12 mouse cellular contexts compared by ENCODE assay signal in the genomic region with DNA sequence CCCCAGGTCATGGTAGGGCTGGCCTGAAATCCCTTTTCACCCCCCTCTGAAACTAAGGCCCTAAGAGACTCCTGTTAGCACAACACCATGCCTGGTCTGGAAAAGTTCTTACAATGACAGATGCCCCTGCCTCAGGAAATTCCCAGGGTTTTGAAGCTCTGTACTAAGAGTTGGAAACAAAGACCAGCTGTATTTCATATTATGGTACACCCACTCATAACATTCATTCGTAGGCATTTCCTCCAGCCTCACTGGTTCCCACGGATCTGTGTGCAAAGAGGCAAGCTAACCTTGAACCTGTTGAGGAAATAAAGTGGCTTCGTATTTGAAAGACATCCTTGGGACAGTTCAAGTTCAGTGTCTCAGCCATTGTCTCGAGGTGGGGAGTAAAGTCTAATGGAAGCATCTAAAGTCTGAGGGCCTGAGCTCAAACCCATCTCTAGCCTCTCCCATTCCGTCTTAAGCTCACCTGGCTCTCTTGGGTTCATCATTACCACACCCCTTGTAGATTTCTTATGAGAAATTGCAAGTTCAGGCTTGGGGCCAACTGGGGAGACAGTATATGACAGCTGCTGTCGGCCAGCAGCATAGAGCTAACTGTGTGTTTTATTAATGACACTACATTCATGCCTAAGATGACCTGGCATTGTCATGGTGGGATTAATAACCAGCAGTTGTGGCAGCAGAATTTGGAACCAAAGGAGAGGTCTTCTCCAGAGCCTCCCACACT. TPM values are rescaled to one million over a fixed set of nuclear protein-coding genes. Genes with fewer than 3 reads are reported as not detected.
A peak's percentile ranks its signal among the peaks of the same experiment; 100 is the strongest.
DNase-seq lines count a peak whose midpoint lies in the region; ATAC-seq and TF ChIP-seq lines count a peak whose summit lies in the region.
"Had no signal": no experiment of that assay in that cellular context is flagged by ENCODE, and none has a peak within 500 bp of the region (broad histone marks: within the 10 kb centered on the region; RNA-seq: fewer than 3 reads in every experiment).

No protein-coding gene starts in this region.

- H3K4me3 ChIP-seq in intestine, embryonic 14.5 days (ENCODE audit: low read depth, low read length) = no peak overlapping the region
- no peak overlapping the region for H3K4me3 ChIP-seq in intestine, postnatal 0 days (ENCODE audit: low read depth, low read length)
- H3K4me3 ChIP-seq in lung, adult 2 months (replicated peaks; ENCODE audit: extremely low read depth, low read depth, low read length) = no peak overlapping the region
- no peak overlapping the region for H3K4me3 ChIP-seq in heart, embryonic 15.5 days
- H3K4me3 ChIP-seq in stomach, embryonic 16.5 days (replicated peaks; ENCODE audit: low read length) = no peak overlapping the region

- no peak overlapping the region for H3K4me2 ChIP-seq in intestine, embryonic 14.5 days (ENCODE audit: low read length)
- H3K4me2 ChIP-seq in intestine, postnatal 0 days (replicated peaks; ENCODE audit: low read depth) = no peak overlapping the region
- H3K4me2 ChIP-seq in heart, embryonic 15.5 days = no peak overlapping the region
- H3K4me2 ChIP-seq in stomach, embryonic 16.5 days (ENCODE audit: low read depth, low read length) = no peak overlapping the region

- H3K27ac ChIP-seq in intestine, embryonic 14.5 days (ENCODE audit: low read depth) = peak overlapping the region; percentile 73
- H3K27ac ChIP-seq in intestine, postnatal 0 days (ENCODE audit: low read depth, low read length) = no peak overlapping the region
- peak overlapping the region; percentile 72 for H3K27ac ChIP-seq in heart, embryonic 15.5 days
- peak overlapping the region; percentile 68 for H3K27ac ChIP-seq in stomach, embryonic 16.5 days (ENCODE audit: low read length)

- no peaks in the 10 kb centered on the region for H3K27me3 ChIP-seq in intestine, embryonic 14.5 days (replicated peaks; ENCODE audit: control insufficient read depth, insufficient read depth, low read length)
- no peaks in the 10 kb centered on the region for H3K27me3 ChIP-seq in intestine, postnatal 0 days (replicated peaks; ENCODE audit: control insufficient read depth, insufficient read depth, low read length)
- no peaks in the 10 kb centered on the region for H3K27me3 ChIP-seq in heart, embryonic 15.5 days
- H3K27me3 ChIP-seq in stomach, embryonic 16.5 days (ENCODE audit: control insufficient read depth, insufficient read depth, low read length) = no peaks in the 10 kb centered on the region

- no peak for TF ChIP-seq CTCF in intestine, postnatal 0 days (IDR thresholded peaks at IDR 0.05; ENCODE audit: low read depth)
- no peak for TF ChIP-seq CTCF in lung, adult 2 months (IDR thresholded peaks at IDR 0.05; ENCODE audit: insufficient read depth, low read length)

- H3K9ac ChIP-seq in intestine, embryonic 14.5 days (ENCODE audit: low read length) = no peak overlapping the region
- no peak overlapping the region for H3K9ac ChIP-seq in intestine, postnatal 0 days (ENCODE audit: low read depth, low read length)
- no peak overlapping the region for H3K9ac ChIP-seq in heart, embryonic 15.5 days
- H3K9ac ChIP-seq in stomach, embryonic 16.5 days (ENCODE audit: low read length) = no peak overlapping the region

- no peak for DNase-seq in intestine, embryonic 14.5 days (ENCODE audit: low spot score)
- peak; percentile 34 for DNase-seq in lung, postnatal 10 days
- DNase-seq in lung, adult 2 months = no peak
- no peak for DNase-seq in ovary, postnatal 36 days (ENCODE audit: low spot score)
- DNase-seq in thymus, postnatal 36 days = no peak
- DNase-seq: cerebellum, adult 2 months; embryo, embryonic 11 days; layer of hippocampus, postnatal 36 days had no signal

- no peaks in the 10 kb centered on the region for H3K9me3 ChIP-seq in intestine, embryonic 14.5 days (ENCODE audit: control insufficient read depth, low read length)
- no peaks in the 10 kb centered on the region for H3K9me3 ChIP-seq in intestine, postnatal 0 days (ENCODE audit: control insufficient read depth)
- no peaks in the 10 kb centered on the region for H3K9me3 ChIP-seq in heart, embryonic 15.5 days (replicated peaks)
- no peaks in the 10 kb centered on the region for H3K9me3 ChIP-seq in stomach, embryonic 16.5 days (replicated peaks; ENCODE audit: control insufficient read depth, low read length)

- ATAC-seq in intestine, embryonic 14.5 days (replicated peaks; ENCODE audit: low FRiP score, low TSS enrichment, low read depth) = no peak
- ATAC-seq in intestine, postnatal 0 days = no peak
- ATAC-seq in heart, embryonic 15.5 days (replicated peaks; ENCODE audit: insufficient number of reproducible peaks, insufficient read depth, low FRiP score, low read depth) = no peak
- ATAC-seq in stomach, embryonic 16.5 days (ENCODE audit: insufficient read depth, low FRiP score) = no peak
- ATAC-seq: forebrain, embryonic 14.5 days had no signal

- peaks cover 11% of the 10 kb centered on the region for H3K36me3 ChIP-seq in intestine, embryonic 14.5 days (ENCODE audit: control insufficient read depth, insufficient read depth, low read length)
- peaks cover 12% of the 10 kb centered on the region for H3K36me3 ChIP-seq in intestine, postnatal 0 days (ENCODE audit: control insufficient read depth, insufficient read depth)
- 0 out of 2 replicates have a peak, but pooled peaks cover 4% of the 10 kb centered on the region for H3K36me3 ChIP-seq in heart, embryonic 15.5 days
- H3K36me3 ChIP-seq in stomach, embryonic 16.5 days (ENCODE audit: control insufficient read depth, insufficient read depth, low read length) = no peaks in the 10 kb centered on the region

- WGBS in intestine, embryonic 14.5 days = 53% methylated on average over 6 of the region's 6 CpGs
- WGBS in intestine, postnatal 0 days = 63% methylated on average over 6 of the region's 6 CpGs
- WGBS in lung, adult 2 months = 45% methylated on average over 6 of the region's 6 CpGs
- 63% methylated on average over 6 of the region's 6 CpGs for WGBS in heart, embryonic 15.5 days
- WGBS in stomach, embryonic 16.5 days = 51% methylated on average over 6 of the region's 6 CpGs

- H3K4me1 ChIP-seq in intestine, embryonic 14.5 days (replicated peaks; ENCODE audit: control insufficient read depth, insufficient read depth, low read length) = peaks cover 20% of the 10 kb centered on the region
- peaks cover 10% of the 10 kb centered on the region; the same call in 1 of the 2 replicates for H3K4me1 ChIP-seq in intestine, postnatal 0 days (replicated peaks; ENCODE audit: control insufficient read depth, insufficient read depth, low read length)
- H3K4me1 ChIP-seq in lung, adult 2 months (ENCODE audit: control insufficient read depth, insufficient read depth, low read length) = peaks cover 23% of the 10 kb centered on the region
- peaks cover 36% of the 10 kb centered on the region for H3K4me1 ChIP-seq in heart, embryonic 15.5 days (replicated peaks)
- H3K4me1 ChIP-seq in stomach, embryonic 16.5 days (ENCODE audit: control insufficient read depth, insufficient read depth, low read length) = peaks cover 18% of the 10 kb centered on the region

- TF ChIP-seq POLR2A in lung, adult 2 months (IDR thresholded peaks at IDR 0.05; ENCODE audit: borderline replicate concordance, extremely low read depth, low read depth, low read length) = no peak

RNA-seq across cellular contexts. Expression of gene Rin3, which starts 41.5 kb away (rescaled TPM):
- polyA plus RNA-seq in intestine, embryonic 14.5 days (2014; fragmentation: Nextera tagmentation; extraction: Ambion mirVana) = 13.4 and 14.6 TPM in 2 replicates
- 8.8 and 10.5 TPM in 2 replicates for polyA plus RNA-seq in intestine, postnatal 0 days (2015; fragmentation: Nextera tagmentation; extraction: Ambion mirVana)
- polyA plus RNA-seq in lung, adult 2 months (2012; rRNA removed) = 40.9 and 41.5 TPM in 2 replicates
- polyA plus RNA-seq in heart, embryonic 15.5 days (2015; fragmentation: Nextera tagmentation; extraction: Ambion mirVana) = 9.0 and 11.2 TPM in 2 replicates
- polyA plus RNA-seq in stomach, embryonic 16.5 days (2015; fragmentation: Nextera tagmentation; extraction: Ambion mirVana) = 8.5 and 9.3 TPM in 2 replicates
